Mouse (Mus musculus) embryonic facial prominence, embryonic 12.5 days (tissue): ENCODE results near the gene Gphn. TPM values are rescaled to one million over a fixed set of nuclear protein-coding genes. Genes with fewer than 3 reads are reported as not detected.
"Not testable (repeated sequence)": the region's sequence is repeated elsewhere in the genome, so short reads cannot be mapped to it uniquely, and the experiment has no call there.

Source experiments
- ATAC-seq: fragments of 200-750 bp; cut with Nextera tagmentation; 2 replicates; pipeline ENCODE4 v1.8.0; 2017; ENCODE audit not compliant: insufficient number of reproducible peaks, insufficient read depth, low FRiP score, low TSS enrichment
- H3K27ac ChIP-seq: fragments of 300-500 bp; sonication (generic); 2 replicates; pipeline ENCODE4 v1.5.1; 2016; ENCODE audit warnings: mild to moderate bottlenecking
- H3K27me3 ChIP-seq: fragments of 300-500 bp; sonication (generic); 2 replicates; pipeline ENCODE4 v1.6.1; 2016; ENCODE audit warnings: mild to moderate bottlenecking, moderate library complexity
- H3K36me3 ChIP-seq: fragments of 300-500 bp; sonication (generic); 2 replicates; pipeline ENCODE4 v1.6.1; 2016; ENCODE audit warnings: mild to moderate bottlenecking
- H3K4me1 ChIP-seq: fragments of 300-500 bp; sonication (generic); 2 replicates; pipeline ENCODE4 v1.6.1; 2016
- H3K4me2 ChIP-seq: fragments of 300-500 bp; sonication (generic); replicated peaks from 2 replicates; pipeline ENCODE4 v1.6.1; 2016; ENCODE audit warnings: mild to moderate bottlenecking, moderate library complexity
- H3K4me3 ChIP-seq: fragments of 300-500 bp; sonication (generic); 2 replicates; pipeline ENCODE4 v1.5.1; 2016; ENCODE audit warnings: mild to moderate bottlenecking
- H3K9ac ChIP-seq: fragments of 300-500 bp; sonication (generic); 2 replicates; pipeline ENCODE4 v1.6.1; 2016; ENCODE audit warnings: mild to moderate bottlenecking, moderate library complexity
- H3K9me3 ChIP-seq: fragments of 300-500 bp; sonication (generic); 2 replicates; pipeline ENCODE4 v1.6.1; 2016; ENCODE audit warnings: mild to moderate bottlenecking, moderate library complexity
- WGBS: fragments of 180-500 bp; shearing (Covaris S2); methylation state at CpG from one replicate; pipeline ENCODE4 v1.1.7; 2016; 5-methylcytosine and 5-hydroxymethylcytosine counted together
- polyA plus RNA-seq: library from polyadenylated mRNA; unstranded; fragments of >200 nt; fragmentation: Nextera tagmentation; extraction: Ambion mirVana; gene quantifications from 2 replicates; pipeline ENCODE4 v1.2.1, GENCODE M21; 2016

Gphn gene
- polyA plus RNA-seq, 1 experiment from 2014 or later: 12.9 TPM

- ATAC-seq: no peak
- H3K9me3 ChIP-seq: no peaks in the 10 kb centered on the region
- H3K27ac ChIP-seq: no peak overlapping the region
- no peak overlapping the region for H3K4me2 ChIP-seq
- no peak overlapping the region for H3K9ac ChIP-seq
- H3K27me3 ChIP-seq: no peaks in the 10 kb centered on the region
- H3K4me1 ChIP-seq: no peaks in the 10 kb centered on the region
- no peak overlapping the region for H3K4me3 ChIP-seq
- H3K36me3 ChIP-seq: no peaks in the 10 kb centered on the region
These were observed 163.1 kb downstream of the Gphn start for GRCm38 (mm10) chr12:78389267-78389666.

- Histone ChIP-seq H3K36me3 (no peaks in the 10 kb centered on the region), H3K27me3 (no peaks in the 10 kb centered on the region), H3K4me2 (no peak overlapping the region), H3K4me1 (no peaks in the 10 kb centered on the region), H3K9ac (no peak overlapping the region), H3K9me3 (no peaks in the 10 kb centered on the region), H3K27ac (no peak overlapping the region), H3K4me3 (no peak overlapping the region)
- WGBS: 79% methylated on average over 1 of the region's 1 CpGs
- ATAC-seq: no peak
These were observed 169.1 kb downstream of the Gphn start for GRCm38 (mm10) chr12:78395297-78395696.

GRCm38 (mm10) chr12:78407518-78407917, 181.3 kb downstream of the Gphn start:
- not testable (repeated sequence) for H3K4me3 ChIP-seq, H3K36me3 ChIP-seq, H3K27ac ChIP-seq, H3K4me1 ChIP-seq, H3K9ac ChIP-seq, H3K4me2 ChIP-seq, H3K9me3 ChIP-seq, ATAC-seq, H3K27me3 ChIP-seq
- WGBS: 55% methylated on average over 7 of the region's 7 CpGs

GRCm38 (mm10) chr12:78522176-78522575, 296.0 kb downstream of the Gphn start:
- Histone ChIP-seq H3K27ac (no peak overlapping the region), H3K36me3 (no peaks in the 10 kb centered on the region), H3K4me3 (no peak overlapping the region), H3K4me2 (no peak overlapping the region), H3K27me3 (no peaks in the 10 kb centered on the region), H3K4me1 (no peaks in the 10 kb centered on the region), H3K9ac (no peak overlapping the region), H3K9me3 (no peaks in the 10 kb centered on the region)
- ATAC-seq: no peak
- WGBS: 43% methylated on average over 1 of the region's 1 CpGs

- Histone ChIP-seq H3K4me3 (no peak overlapping the region), H3K27me3 (no peaks in the 10 kb centered on the region), H3K9me3 (no peaks in the 10 kb centered on the region), H3K27ac (no peak overlapping the region), H3K4me1 (no peaks in the 10 kb centered on the region), H3K9ac (no peak overlapping the region), H3K4me2 (no peak overlapping the region), H3K36me3 (no peaks in the 10 kb centered on the region)
- no peak for ATAC-seq
- 84% methylated on average over 5 of the region's 5 CpGs for WGBS
These were observed 296.7 kb downstream of the Gphn start for GRCm38 (mm10) chr12:78522804-78523394.

GRCm38 (mm10) chr12:78537590-78537989, 311.4 kb downstream of the Gphn start:
- not testable (repeated sequence) for H3K4me3 ChIP-seq, ATAC-seq, H3K27me3 ChIP-seq, H3K9me3 ChIP-seq, H3K36me3 ChIP-seq, H3K4me1 ChIP-seq, H3K4me2 ChIP-seq, H3K27ac ChIP-seq, H3K9ac ChIP-seq

- Histone ChIP-seq H3K4me2 (no peak overlapping the region), H3K4me3 (no peak overlapping the region), H3K27me3 (no peaks in the 10 kb centered on the region), H3K27ac (no peak overlapping the region), H3K4me1 (no peaks in the 10 kb centered on the region), H3K9ac (no peak overlapping the region), H3K36me3 (no peaks in the 10 kb centered on the region), H3K9me3 (no peaks in the 10 kb centered on the region)
- no peak for ATAC-seq
- 88% methylated on average over 2 of the region's 2 CpGs for WGBS
These were observed 324.7 kb downstream of the Gphn start for GRCm38 (mm10) chr12:78550913-78551312.

- Histone ChIP-seq H3K27me3 (no peaks in the 10 kb centered on the region), H3K27ac (no peak overlapping the region), H3K9me3 (no peaks in the 10 kb centered on the region), H3K36me3 (no peaks in the 10 kb centered on the region), H3K4me1 (no peaks in the 10 kb centered on the region), H3K4me2 (no peak overlapping the region), H3K4me3 (no peak overlapping the region), H3K9ac (no peak overlapping the region)
- ATAC-seq: no peak
- 78% methylated on average over 2 of the region's 2 CpGs for WGBS
These were observed 405.6 kb downstream of the Gphn start for GRCm38 (mm10) chr12:78631816-78632215.

- Histone ChIP-seq H3K27me3 (no peaks in the 10 kb centered on the region), H3K27ac (no peak overlapping the region), H3K4me2 (no peak overlapping the region), H3K4me1 (no peaks in the 10 kb centered on the region), H3K9ac (no peak overlapping the region), H3K9me3 (no peaks in the 10 kb centered on the region), H3K36me3 (no peaks in the 10 kb centered on the region), H3K4me3 (no peak overlapping the region)
- ATAC-seq: no peak
- 0% methylated on average over 1 of the region's 1 CpGs for WGBS
These were observed 413.3 kb downstream of the Gphn start for GRCm38 (mm10) chr12:78639466-78639865.

GRCm38 (mm10) chr12:78640086-78640485, 413.9 kb downstream of the Gphn start:
- no peaks in the 10 kb centered on the region for H3K4me1 ChIP-seq
- H3K27ac ChIP-seq: no peak overlapping the region
- no peaks in the 10 kb centered on the region for H3K9me3 ChIP-seq
- WGBS: 51% methylated on average over 2 of the region's 2 CpGs
- no peak overlapping the region for H3K4me2 ChIP-seq
- ATAC-seq: no peak
- H3K36me3 ChIP-seq: no peaks in the 10 kb centered on the region
- H3K4me3 ChIP-seq: no peak overlapping the region
- H3K27me3 ChIP-seq: no peaks in the 10 kb centered on the region
- H3K9ac ChIP-seq: no peak overlapping the region

GRCm38 (mm10) chr12:78641220-78641619, 415.0 kb downstream of the Gphn start:
- Histone ChIP-seq H3K27me3 (no peaks in the 10 kb centered on the region), H3K4me3 (no peak overlapping the region), H3K4me2 (no peak overlapping the region), H3K27ac (no peak overlapping the region), H3K36me3 (no peaks in the 10 kb centered on the region), H3K9ac (no peak overlapping the region), H3K9me3 (no peaks in the 10 kb centered on the region), H3K4me1 (no peaks in the 10 kb centered on the region)
- ATAC-seq: no peak

GRCm38 (mm10) chr12:78643691-78644090, 417.5 kb downstream of the Gphn start:
- Histone ChIP-seq H3K4me1 (no peaks in the 10 kb centered on the region), H3K4me3 (no peak overlapping the region), H3K9ac (no peak overlapping the region), H3K27ac (no peak overlapping the region), H3K9me3 (no peaks in the 10 kb centered on the region), H3K27me3 (no peaks in the 10 kb centered on the region), H3K4me2 (no peak overlapping the region), H3K36me3 (no peaks in the 10 kb centered on the region)
- no peak for ATAC-seq
- 69% methylated on average over 2 of the region's 2 CpGs for WGBS

- Histone ChIP-seq H3K9me3 (no peaks in the 10 kb centered on the region), H3K9ac (no peak overlapping the region), H3K4me3 (no peak overlapping the region), H3K4me1 (no peaks in the 10 kb centered on the region), H3K27ac (no peak overlapping the region), H3K27me3 (no peaks in the 10 kb centered on the region), H3K4me2 (no peak overlapping the region), H3K36me3 (no peaks in the 10 kb centered on the region)
- WGBS: 86% methylated on average over 1 of the region's 1 CpGs
- no peak for ATAC-seq
These were observed 419.1 kb downstream of the Gphn start for GRCm38 (mm10) chr12:78645282-78645681.
